Mouse (Mus musculus): Measurements from ENCODE around the gene Pygo2. TPM values are rescaled to one million over a fixed set of nuclear protein-coding genes. Genes with fewer than 3 reads are reported as not detected.
A peak's percentile ranks its signal among the peaks of the same experiment; 100 is the strongest.

Pygo2 gene
- total and polyA plus RNA-seq, 3 experiments, result 21.9 to 40.8 (median 29.7) TPM

GRCm38 (mm10) chr3:89432606-89433005 lies 2.6 kb downstream of the Pygo2 start:
- in situ Hi-C loops (cut with MboI; ENCODE audit: low pct_ligation_motif_present, low pct_unique_long_range_greater_than_20kb, low sequenced_read_pairs) (no loop called here), dilution Hi-C loops (cut with MboI; ENCODE audit: extremely low pct_ligation_motif_present, extremely low pct_unique_long_range_greater_than_20kb, low sequenced_read_pairs) (no loop called here)
- Histone ChIP-seq H3K4me2 (ENCODE audit: insufficient read depth, low read depth, poor library complexity, severe bottlenecking) (no peak overlapping the region), H3K4me1 (ENCODE audit: control insufficient read depth in 1 of 2, insufficient read depth in 2 of 2) (peaks cover 6 to 26% of the 10 kb centered on the region in 2 experiments; a peak in 3 of 4 replicates), H3K9me3 (replicated peaks; ENCODE audit: low read length) (no peaks in the 10 kb centered on the region), H3K4me3 (replicated peaks in 1 of 3; ENCODE audit: low read depth in 2 of 3, low read length in 2 of 3, poor library complexity in 1 of 3) (no peak overlapping the region), H3K79me2 (replicated peaks; ENCODE audit: control insufficient read depth, extremely low read depth, insufficient read depth, poor library complexity, severe bottlenecking) (peaks cover 19% of the 10 kb centered on the region), H3K9ac (ENCODE audit: insufficient read depth, low read depth) (no peak overlapping the region), H3K27me3 (replicated peaks) (no peaks in the 10 kb centered on the region), H3K27ac (ENCODE audit: insufficient read depth, low read depth) (no peak overlapping the region), H3K36me3 (replicated peaks in 1 of 2; ENCODE audit: control insufficient read depth in 1 of 2, insufficient read depth in 1 of 2, low read length in 1 of 2) (peaks cover 25 to 44% of the 10 kb centered on the region in 2 experiments)
- no peak for DNase-seq (ENCODE audit: extremely low read depth)
- TF ChIP-seq KAT2A (IDR thresholded peaks at IDR 0.05; ENCODE audit: insufficient replicate concordance, low read length) (no peak), RAD21 (IDR thresholded peaks at IDR 0.05; ENCODE audit: low read depth, low read length) (no peak), TBP (conservative IDR thresholded peaks at IDR 0.05; ENCODE audit: low read depth, low read length) (no peak)

- in situ Hi-C loops (cut with MboI; ENCODE audit: low pct_ligation_motif_present, low pct_unique_long_range_greater_than_20kb, low sequenced_read_pairs), result no loop called here
- Histone ChIP-seq H3K27ac (ENCODE audit: insufficient read depth, low read depth) (no peak overlapping the region), H3K4me2 (ENCODE audit: insufficient read depth, low read depth, poor library complexity, severe bottlenecking) (no peak overlapping the region), H3K79me2 (replicated peaks; ENCODE audit: control insufficient read depth, extremely low read depth, insufficient read depth, poor library complexity, severe bottlenecking) (peaks cover 19% of the 10 kb centered on the region), H3K9ac (ENCODE audit: insufficient read depth, low read depth) (no peak overlapping the region), H3K36me3 (replicated peaks in 1 of 2; ENCODE audit: control insufficient read depth in 1 of 2, insufficient read depth in 1 of 2, low read length in 1 of 2) (peaks cover 24 to 46% of the 10 kb centered on the region in 2 experiments), H3K27me3 (replicated peaks) (no peaks in the 10 kb centered on the region), H3K9me3 (replicated peaks; ENCODE audit: low read length) (no peaks in the 10 kb centered on the region), H3K4me3 (replicated peaks in 1 of 3; ENCODE audit: low read depth in 2 of 3, low read length in 2 of 3, poor library complexity in 1 of 3) (no peak overlapping the region), H3K4me1 (ENCODE audit: control insufficient read depth in 1 of 2, insufficient read depth in 2 of 2) (peaks cover 9 to 42% of the 10 kb centered on the region in 2 experiments)
- DNase-seq (ENCODE audit: extremely low read depth), result no peak
- TF ChIP-seq E2F4 (IDR thresholded peaks at IDR 0.05; ENCODE audit: insufficient replicate concordance, low read depth, low read length) (no peak), MXI1 (IDR thresholded peaks at IDR 0.05; ENCODE audit: low read depth, low read length) (no peak), MAZ (IDR thresholded peaks at IDR 0.05; ENCODE audit: low read depth, low read length) (no peak)
- dilution Hi-C loops (cut with MboI; ENCODE audit: extremely low pct_ligation_motif_present, extremely low pct_unique_long_range_greater_than_20kb, low sequenced_read_pairs), result no loop called here
Measured at GRCm38 (mm10) chr3:89434532-89434931, 4.5 kb downstream of the Pygo2 start.

GRCm38 (mm10) chr3:89435041-89435440 lies 5.0 kb downstream of the Pygo2 start:
- Histone ChIP-seq H3K9ac (ENCODE audit: insufficient read depth, low read depth) (no peak overlapping the region), H3K27ac (ENCODE audit: insufficient read depth, low read depth) (no peak overlapping the region), H3K4me2 (ENCODE audit: insufficient read depth, low read depth, poor library complexity, severe bottlenecking) (no peak overlapping the region), H3K4me3 (replicated peaks in 1 of 3; ENCODE audit: low read depth in 2 of 3, low read length in 2 of 3, poor library complexity in 1 of 3) (no peak overlapping the region), H3K4me1 (ENCODE audit: control insufficient read depth in 1 of 2, insufficient read depth in 2 of 2) (peaks cover 9 to 40% of the 10 kb centered on the region in 2 experiments), H3K79me2 (replicated peaks; ENCODE audit: control insufficient read depth, extremely low read depth, insufficient read depth, poor library complexity, severe bottlenecking) (peaks cover 19% of the 10 kb centered on the region), H3K36me3 (replicated peaks in 1 of 2; ENCODE audit: control insufficient read depth in 1 of 2, insufficient read depth in 1 of 2, low read length in 1 of 2) (peaks cover 29 to 51% of the 10 kb centered on the region in 2 experiments), H3K9me3 (replicated peaks; ENCODE audit: low read length) (no peaks in the 10 kb centered on the region), H3K27me3 (replicated peaks) (no peaks in the 10 kb centered on the region)
- TF ChIP-seq ZMIZ1 (IDR thresholded peaks at IDR 0.05; ENCODE audit: low read depth, low read length), result 0 out of 2 replicates have a peak, but pooled peaks have one; percentile 37
- TF ChIP-seq POLR2AphosphoS2 (IDR thresholded peaks at IDR 0.05; ENCODE audit: low read depth, low read length), result 0 out of 2 replicates have a peak, but pooled peaks have one; percentile 30
- TF ChIP-seq PAX5 (IDR thresholded peaks at IDR 0.05; ENCODE audit: low read length), result no peak
- no peak for TF ChIP-seq JUN (IDR thresholded peaks at IDR 0.05; ENCODE audit: insufficient read depth, low read depth, low read length)
- TF ChIP-seq TCF12 (IDR thresholded peaks at IDR 0.05; ENCODE audit: low read depth, low read length), result no peak
- no peak for TF ChIP-seq RAD21 (IDR thresholded peaks at IDR 0.05; ENCODE audit: low read depth, low read length)
- TF ChIP-seq ZNF384 (IDR thresholded peaks at IDR 0.05; ENCODE audit: low read depth, low read length), result no peak
- no peak for TF ChIP-seq MYC (IDR thresholded peaks at IDR 0.05; ENCODE audit: low read depth, low read length)
- no peak for TF ChIP-seq SIN3A (IDR thresholded peaks at IDR 0.05; ENCODE audit: low read length)
- TF ChIP-seq CHD2 (IDR thresholded peaks at IDR 0.05; ENCODE audit: low read length), result no peak
- in situ Hi-C loops (cut with MboI; ENCODE audit: low pct_ligation_motif_present, low pct_unique_long_range_greater_than_20kb, low sequenced_read_pairs) (no loop called here), dilution Hi-C loops (cut with MboI; ENCODE audit: extremely low pct_ligation_motif_present, extremely low pct_unique_long_range_greater_than_20kb, low sequenced_read_pairs) (no loop called here)
- DNase-seq (ENCODE audit: extremely low read depth), result no peak

Measured in CH12.LX (cell line).